Mouse (Mus musculus) C2C12 (cell line): Measurements from ENCODE around the gene Etv2. TPM values are rescaled to one million over a fixed set of nuclear protein-coding genes. Genes with fewer than 3 reads are reported as not detected.

ENCODE experiments used
- H3K27me3 ChIP-seq: one replicate; pipeline ENCODE4 v1.6.1; 2011; ENCODE audit not compliant: control insufficient read depth, insufficient read depth, insufficient read length
- H3K36me3 ChIP-seq: one replicate; pipeline ENCODE4 v1.6.1; 2011; ENCODE audit not compliant: control insufficient read depth, insufficient read depth
- H3K4me3 ChIP-seq: one replicate; pipeline ENCODE4 v1.5.1; 2011; ENCODE audit warnings: mild to moderate bottlenecking, control low read depth; ENCODE audit not compliant: poor library complexity, insufficient read depth, severe bottlenecking
- H3K79me2 ChIP-seq: one replicate; pipeline ENCODE4 v1.6.1; 2011; ENCODE audit not compliant: control insufficient read depth, insufficient read depth
- H3K79me3 ChIP-seq: one replicate; pipeline ENCODE4 v1.6.1; 2011; ENCODE audit warnings: low read depth, control low read depth
- H3ac ChIP-seq: one replicate; pipeline ENCODE3; 2011; ENCODE audit warnings: low read depth; ENCODE audit not compliant: control insufficient read depth, insufficient read length
- CEBPB ChIP-seq: IDR thresholded peaks from one replicate; pipeline ENCODE4 v1.6.1; 2011; ENCODE audit warnings: low read depth, mild to moderate bottlenecking, control low read depth, moderate library complexity
- CTCF ChIP-seq: IDR thresholded peaks from one replicate; pipeline ENCODE4 v1.5.1; 2011; ENCODE audit not compliant: control insufficient read depth, insufficient read depth, insufficient read length
- FOSL1 ChIP-seq: IDR thresholded peaks from one replicate; pipeline ENCODE4 v1.8.0; 2011; ENCODE audit warnings: mild to moderate bottlenecking, low read length; ENCODE audit not compliant: poor library complexity, insufficient read depth, severe bottlenecking
- MAX ChIP-seq: IDR thresholded peaks from one replicate; pipeline ENCODE4 v1.6.1; 2011; ENCODE audit warnings: mild to moderate bottlenecking, control low read depth
- MYOD1 ChIP-seq: IDR thresholded peaks from one replicate; pipeline ENCODE4 v1.6.1; 2011; ENCODE audit warnings: low read depth; ENCODE audit not compliant: control insufficient read depth, insufficient read length
- MYOG ChIP-seq: IDR thresholded peaks from one replicate; pipeline ENCODE4 v1.6.1; 2011; ENCODE audit not compliant: control insufficient read depth, insufficient read length; ENCODE audit errors: extremely low read depth
- USF1 ChIP-seq: IDR thresholded peaks from one replicate; pipeline ENCODE4 v1.6.1; 2011; ENCODE audit warnings: low read depth, mild to moderate bottlenecking, control low read depth, moderate library complexity
- long read RNA-seq, 2 experiments: library from polyadenylated mRNA; unstranded; transcript quantifications; one replicate each; pipeline ENCODE4 v2.0.0; 2019 to 2020
- polyA plus RNA-seq: library from polyadenylated mRNA; unstranded; fragments of >200 nt; fragmentation: generic; extraction: Trizol; gene quantifications from one replicate; pipeline ENCODE4 v1.2.1, GENCODE M21; 2012; ENCODE audit warnings: missing spikeins

Etv2 gene
- not detected for polyA plus RNA-seq
- long read RNA-seq, experiment 1 = 0 reads
- long read RNA-seq, experiment 2 = 0 reads

DNA sequence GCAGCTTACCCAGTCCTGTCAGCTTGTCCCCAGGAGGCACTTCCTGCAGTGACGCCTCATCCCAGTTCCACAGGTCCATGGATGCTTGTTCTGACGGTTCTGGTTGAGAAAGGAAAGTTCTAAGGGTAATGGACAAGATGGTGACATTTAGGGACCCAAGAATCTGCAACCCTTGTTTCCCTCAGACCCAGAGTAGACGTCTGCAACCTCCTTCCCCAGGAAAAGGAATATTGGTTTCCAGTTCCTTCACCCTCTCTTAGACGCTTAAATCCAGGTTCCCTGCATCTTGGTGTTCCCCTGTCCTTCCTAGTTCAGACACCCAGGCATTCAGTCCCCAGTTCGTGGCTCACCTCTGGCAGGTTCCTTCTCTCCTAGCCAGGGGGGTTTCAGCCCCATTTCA lies at the start of gene Etv2:
Gene Etv2 (minus strand): TSS at position 101 of the 400 bp plus-strand sequence.
- TF ChIP-seq USF1 = no peak
- no peak for TF ChIP-seq MYOD1
- TF ChIP-seq FOSL1 = no peak
- TF ChIP-seq CEBPB = no peak
- no peak for TF ChIP-seq MYOG
- TF ChIP-seq CTCF = no peak
- TF ChIP-seq MAX = no peak
- no peak within 1 kb of the TSS for H3ac ChIP-seq
- no peak within 1 kb of the TSS for H3K4me3 ChIP-seq
- no peaks in the 10 kb centered on the region for H3K79me2 ChIP-seq
- peaks cover 47% of the 10 kb centered on the region for H3K27me3 ChIP-seq
- no peaks in the 10 kb centered on the region for H3K36me3 ChIP-seq
- H3K79me3 ChIP-seq = no peaks in the 10 kb centered on the region

DNA sequence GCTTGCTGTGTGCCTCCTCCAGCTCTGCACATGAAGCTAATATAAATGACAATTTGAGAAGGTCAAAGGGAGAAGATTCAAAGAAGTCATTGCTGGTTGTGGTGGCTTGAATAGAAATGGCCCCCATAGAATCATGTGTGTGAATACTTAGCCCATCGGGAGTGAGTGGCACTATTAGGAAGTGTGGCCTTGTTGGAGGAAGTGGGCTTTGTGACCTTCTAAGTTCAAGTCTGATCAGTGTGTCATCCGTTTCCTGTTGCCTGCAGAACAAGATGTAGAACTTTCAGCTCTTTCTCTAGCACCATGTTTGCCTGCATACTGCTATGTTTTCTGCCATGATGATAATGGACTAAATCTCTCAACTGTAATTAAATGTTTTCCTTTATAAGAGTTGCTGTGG lies 47.8 kb upstream of the Etv2 start:
- no peak overlapping the region for H3K4me3 ChIP-seq
- no peaks in the 10 kb centered on the region for H3K79me3 ChIP-seq
- no peaks in the 10 kb centered on the region for H3K79me2 ChIP-seq
- TF ChIP-seq FOSL1 = no peak
- TF ChIP-seq MAX = no peak
- TF ChIP-seq CEBPB = no peak
- TF ChIP-seq CTCF = no peak
- TF ChIP-seq USF1 = no peak
- no peak for TF ChIP-seq MYOD1
- no peak overlapping the region for H3ac ChIP-seq
- H3K27me3 ChIP-seq = peaks cover 23% of the 10 kb centered on the region
- no peaks in the 10 kb centered on the region for H3K36me3 ChIP-seq

DNA sequence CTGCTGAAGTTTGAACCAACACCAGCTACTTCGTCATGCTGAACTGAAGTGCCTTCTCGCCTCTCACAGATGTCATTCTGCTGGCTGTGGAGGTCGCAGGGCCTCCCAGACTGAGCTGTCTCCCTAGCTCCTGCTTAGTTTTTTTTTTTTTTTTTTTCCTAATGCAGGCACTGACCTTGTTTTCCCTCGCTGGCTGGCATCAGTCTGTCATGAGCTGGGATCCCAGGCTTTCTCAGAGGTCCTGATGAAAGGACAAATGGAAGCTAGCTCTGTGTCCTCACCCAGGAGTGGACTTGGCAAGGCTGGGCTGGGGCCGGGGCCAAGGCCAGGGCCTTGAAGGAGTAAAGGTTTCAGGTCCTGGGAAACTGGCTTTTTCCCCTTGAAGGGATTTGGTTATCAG lies 46.2 kb upstream of the Etv2 start:
- Histone ChIP-seq H3K36me3 (no peaks in the 10 kb centered on the region), H3ac (no peak overlapping the region), H3K27me3 (peaks cover 14% of the 10 kb centered on the region), H3K79me3 (no peaks in the 10 kb centered on the region), H3K4me3 (no peak overlapping the region), H3K79me2 (no peaks in the 10 kb centered on the region)
- TF ChIP-seq MYOG (no peak), CTCF (no peak), USF1 (no peak), CEBPB (no peak), FOSL1 (no peak), MAX (no peak), MYOD1 (no peak)

DNA sequence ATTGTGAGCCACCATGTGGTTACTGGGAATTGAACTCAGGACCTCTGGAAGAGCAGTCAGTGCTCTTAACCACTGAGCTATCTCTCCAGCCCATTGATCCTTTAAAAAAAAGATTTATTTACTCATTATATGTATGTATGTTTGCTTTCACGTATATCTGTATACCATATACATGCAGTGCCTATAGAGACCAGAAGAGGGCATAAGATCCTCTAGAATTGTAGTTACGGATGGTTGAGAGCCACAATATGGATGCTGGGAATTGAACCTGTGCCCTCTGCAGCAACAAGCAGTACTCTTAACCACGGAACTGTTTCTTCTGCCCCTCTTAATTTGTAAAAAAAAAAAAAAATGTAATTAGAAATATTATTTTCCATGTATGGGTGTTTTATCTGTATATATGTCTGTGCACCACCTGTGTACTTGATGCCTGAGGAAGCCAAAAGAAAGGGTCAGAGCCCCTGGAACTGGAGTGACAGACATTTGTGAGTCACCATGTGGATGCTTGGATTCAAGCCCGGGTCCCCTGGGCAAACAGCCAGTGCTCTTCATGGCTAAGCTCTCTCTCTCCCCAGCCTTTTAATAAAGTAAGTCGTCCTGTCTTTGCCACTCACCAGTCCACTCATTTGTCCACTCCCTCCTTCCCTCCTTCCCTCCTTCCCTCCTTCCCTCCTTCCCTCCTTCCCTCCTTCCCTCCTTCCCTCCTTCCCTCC lies 42.8 kb upstream of the Etv2 start:
- H3K27me3 ChIP-seq = peaks cover 28% of the 10 kb centered on the region
- TF ChIP-seq CEBPB = no peak
- no peak for TF ChIP-seq MAX
- no peak for TF ChIP-seq MYOD1
- TF ChIP-seq CTCF = no peak
- TF ChIP-seq FOSL1 = no peak
- TF ChIP-seq USF1 = no peak
- no peak for TF ChIP-seq MYOG
- no peak overlapping the region for H3ac ChIP-seq
- no peak overlapping the region for H3K4me3 ChIP-seq
- no peaks in the 10 kb centered on the region for H3K79me3 ChIP-seq
- H3K79me2 ChIP-seq = no peaks in the 10 kb centered on the region
- H3K36me3 ChIP-seq = no peaks in the 10 kb centered on the region

DNA sequence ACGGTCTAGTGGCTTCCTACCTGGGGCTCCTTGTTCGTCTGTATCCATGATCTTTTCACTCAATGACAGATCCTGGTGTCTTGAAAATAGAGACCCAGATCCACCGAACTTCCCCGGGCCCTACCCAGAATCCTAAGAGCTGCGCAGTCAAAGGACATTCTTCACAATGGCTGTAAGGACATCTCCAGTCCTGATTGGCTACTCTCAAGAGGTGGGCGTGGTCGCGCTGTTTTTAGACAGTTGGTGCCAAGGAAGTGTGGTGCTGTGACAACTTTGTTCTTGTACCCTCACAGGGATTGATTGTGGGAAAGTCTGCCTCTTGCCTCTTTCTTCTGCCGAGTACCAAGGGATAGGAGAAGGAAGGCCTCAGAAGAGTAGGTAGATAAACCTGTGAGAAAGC lies 35.8 kb upstream of the Etv2 start, which contains the start of gene Pmis2:
Gene Pmis2 (minus strand): TSS at position 126 of the 400 bp plus-strand sequence.
- TF ChIP-seq USF1 (no peak), CEBPB (no peak), MAX (no peak), MYOG (no peak), FOSL1 (no peak), MYOD1 (no peak), CTCF (no peak)
- Histone ChIP-seq H3ac (no peak within 1 kb of the TSS), H3K4me3 (no peak within 1 kb of the TSS), H3K36me3 (no peaks in the 10 kb centered on the region), H3K79me3 (no peaks in the 10 kb centered on the region), H3K79me2 (no peaks in the 10 kb centered on the region), H3K27me3 (peaks cover 24% of the 10 kb centered on the region)

DNA sequence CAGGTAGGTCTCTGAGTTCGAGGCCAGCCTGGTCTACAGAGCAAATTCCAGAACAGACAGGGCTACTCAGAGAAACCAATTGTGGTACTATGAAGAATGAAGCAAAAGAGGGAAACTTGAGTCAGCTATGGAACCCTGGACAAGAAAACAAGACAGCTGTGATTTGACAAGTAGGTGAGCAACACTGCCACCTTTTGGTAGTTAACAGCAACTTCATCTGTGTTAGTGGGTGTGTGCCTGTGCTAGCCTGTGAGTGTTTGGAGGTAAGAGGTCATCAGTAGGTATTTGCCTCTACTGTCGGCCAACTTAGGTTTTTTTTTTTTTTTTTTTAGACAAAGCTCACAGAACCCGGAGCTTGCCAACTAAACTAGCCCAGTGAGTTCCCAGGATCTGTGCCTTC lies 33.6 kb upstream of the Etv2 start:
- H3K79me3 ChIP-seq = no peaks in the 10 kb centered on the region
- no peaks in the 10 kb centered on the region for H3K36me3 ChIP-seq
- TF ChIP-seq CTCF (peak; percentile 2), CEBPB (no peak)
- no peak overlapping the region for H3K4me3 ChIP-seq
- H3K79me2 ChIP-seq = peaks cover 3% of the 10 kb centered on the region
- H3ac ChIP-seq = no peak overlapping the region
- H3K27me3 ChIP-seq = peaks cover 12% of the 10 kb centered on the region
